Mouse (Mus musculus): ENCODE results near the gene Tom1l2.

DNA sequence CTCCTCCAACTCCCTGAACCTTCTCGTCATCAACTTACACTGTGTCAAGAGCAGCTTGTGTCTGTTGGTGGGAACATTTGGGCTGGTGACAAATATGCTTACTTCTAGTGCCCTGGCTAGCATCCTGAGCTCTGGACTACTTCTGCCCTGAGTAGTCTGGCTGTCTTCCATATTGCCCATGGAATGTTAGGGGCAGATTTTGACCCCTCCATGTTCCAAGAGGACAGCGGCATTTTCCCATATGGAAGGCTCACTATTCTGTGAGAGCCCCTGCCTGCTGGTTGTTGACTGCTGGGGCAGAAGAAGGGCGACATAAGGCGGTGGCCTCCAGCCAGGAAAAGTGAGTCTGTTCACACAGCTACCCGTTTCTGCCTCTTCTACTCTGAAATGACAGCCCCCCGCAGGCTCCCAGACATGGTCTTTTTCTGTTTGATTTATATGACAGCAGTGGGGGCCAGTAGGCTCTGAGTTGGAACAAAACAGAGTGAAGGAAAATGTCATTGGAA, 96.5 kb downstream of the Tom1l2 start:
- no peak for TF ChIP-seq CTCF (IDR thresholded peaks at IDR 0.05; ENCODE audit: borderline replicate concordance, extremely low read depth, insufficient read depth, insufficient read length)
- no peak for TF ChIP-seq POLR2A (IDR thresholded peaks at IDR 0.05; ENCODE audit: borderline replicate concordance, extremely low read depth, insufficient read depth, insufficient read length, poor library complexity, severe bottlenecking)

Data from brain, embryonic 14.5 days (tissue).